Mouse (Mus musculus): Measurements from ENCODE around the gene Pltp.
A peak's percentile ranks its signal among the peaks of the same experiment; 100 is the strongest.

The Pltp gene

DNA sequence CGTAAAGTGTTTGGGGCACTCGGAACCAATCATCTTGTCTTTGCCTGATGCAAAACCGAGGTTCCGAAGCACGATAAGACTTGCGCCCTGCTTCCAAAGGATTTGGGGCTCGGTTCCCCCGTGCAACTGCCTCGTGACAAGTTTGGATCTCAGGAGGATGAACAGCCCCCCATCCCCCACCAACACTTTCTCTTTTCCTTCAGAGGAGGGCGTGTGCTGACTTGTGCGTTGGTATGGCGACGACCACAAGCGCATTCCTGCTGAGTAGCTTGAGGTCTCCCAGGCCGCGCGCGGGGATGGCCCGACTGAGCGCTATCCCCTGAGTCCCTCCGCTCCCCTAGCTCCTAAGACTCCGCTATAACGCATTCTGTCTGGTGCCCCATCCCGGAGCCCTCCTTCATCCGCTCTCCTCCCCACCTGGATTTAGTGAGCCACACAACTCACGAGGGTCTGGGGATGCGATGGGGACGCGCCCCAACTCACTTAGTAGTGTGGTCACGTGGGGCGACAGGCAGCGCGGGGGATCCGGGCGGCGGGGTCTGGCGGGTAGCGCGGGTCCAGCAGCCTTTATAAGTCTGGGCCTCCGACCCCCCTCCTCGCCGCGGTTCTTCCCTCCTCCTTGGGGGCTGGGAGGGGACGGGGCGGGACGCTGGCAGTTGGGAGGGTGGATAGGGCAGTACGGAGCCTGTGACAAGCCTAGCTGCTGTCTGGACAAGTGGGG, at the start of gene Pltp:
TSS of gene Pltp (minus strand) at position 611 of the 721 bp plus-strand sequence.
- DNase-seq (ENCODE audit: low read depth) = peak; percentile 81

GRCm38 (mm10) chr2:164906071-164906470, 48.6 kb upstream of the Pltp start:
- peak; percentile 40 for DNase-seq (ENCODE audit: low read depth)

- DNase-seq (ENCODE audit: low read depth) = no peak
Measured at GRCm38 (mm10) chr2:164903496-164903895, 46.0 kb upstream of the Pltp start.

DNA sequence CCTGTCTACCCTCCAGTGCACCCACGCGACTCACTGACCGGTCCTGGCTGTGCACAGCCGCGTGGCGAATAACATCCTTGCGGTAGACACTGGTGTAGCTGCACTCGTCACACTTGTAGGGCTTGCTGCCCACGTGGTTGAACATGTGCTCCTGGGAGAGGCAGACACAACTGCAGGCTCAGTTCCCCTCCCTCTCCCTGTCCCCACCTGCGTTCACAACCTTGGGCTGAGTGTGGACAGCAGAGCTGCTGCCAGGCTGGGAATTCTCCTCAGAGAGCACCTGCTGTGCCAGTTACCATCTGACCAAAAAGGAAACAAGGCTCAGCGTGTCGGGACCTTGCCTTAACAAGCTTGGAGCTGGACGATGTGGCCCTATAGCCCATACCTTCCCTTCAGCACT, 43.9 kb upstream of the Pltp start:
- no peak for DNase-seq (ENCODE audit: low read depth)

- DNase-seq (ENCODE audit: low read depth) = peak; percentile 56
Measured at GRCm38 (mm10) chr2:164899723-164900459, 42.4 kb upstream of the Pltp start.

DNA sequence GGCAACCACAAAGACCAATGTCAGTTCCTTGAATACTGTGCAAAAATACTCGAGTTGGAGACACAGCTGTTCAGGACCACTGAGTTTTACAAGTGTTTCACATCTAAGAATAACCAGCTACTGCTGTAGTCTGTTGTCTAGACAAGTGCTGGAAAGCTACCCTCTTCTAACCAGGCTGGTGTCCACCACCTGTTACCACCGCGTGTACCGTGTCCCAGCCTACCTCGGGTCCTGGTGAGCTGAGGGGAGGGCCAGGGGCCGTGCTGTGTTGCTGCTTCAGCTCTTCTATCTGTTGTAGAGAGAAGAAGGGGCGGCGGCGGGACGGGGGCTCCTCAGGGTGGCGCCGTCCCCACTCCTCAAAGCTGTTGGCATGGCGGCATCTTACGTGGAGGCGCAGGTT, 41.5 kb upstream of the Pltp start:
- no peak for DNase-seq (ENCODE audit: low read depth)

GRCm38 (mm10) chr2:164898008-164898407, 40.5 kb upstream of the Pltp start:
- DNase-seq (ENCODE audit: low read depth) = no peak

DNA sequence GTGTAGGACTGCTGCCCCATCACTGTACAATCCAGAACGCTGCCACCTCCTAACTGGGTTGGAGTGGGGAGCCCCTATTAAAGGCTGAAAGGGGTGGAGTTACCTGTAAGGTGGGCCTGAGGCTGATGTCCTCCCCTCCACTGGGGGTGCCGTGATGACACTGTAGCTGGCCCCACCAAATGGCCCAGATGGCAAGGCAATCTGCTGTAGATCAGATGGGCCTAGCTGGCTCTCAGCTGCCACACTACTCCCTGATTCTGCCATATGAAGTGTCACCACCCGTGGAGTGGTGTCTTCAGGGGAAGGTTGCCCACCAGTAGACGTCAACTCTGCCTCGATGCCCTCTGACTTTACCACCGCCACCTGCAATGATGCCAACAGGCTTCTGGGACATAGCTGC, 38.4 kb upstream of the Pltp start:
- DNase-seq (ENCODE audit: low read depth) = no peak

DNA sequence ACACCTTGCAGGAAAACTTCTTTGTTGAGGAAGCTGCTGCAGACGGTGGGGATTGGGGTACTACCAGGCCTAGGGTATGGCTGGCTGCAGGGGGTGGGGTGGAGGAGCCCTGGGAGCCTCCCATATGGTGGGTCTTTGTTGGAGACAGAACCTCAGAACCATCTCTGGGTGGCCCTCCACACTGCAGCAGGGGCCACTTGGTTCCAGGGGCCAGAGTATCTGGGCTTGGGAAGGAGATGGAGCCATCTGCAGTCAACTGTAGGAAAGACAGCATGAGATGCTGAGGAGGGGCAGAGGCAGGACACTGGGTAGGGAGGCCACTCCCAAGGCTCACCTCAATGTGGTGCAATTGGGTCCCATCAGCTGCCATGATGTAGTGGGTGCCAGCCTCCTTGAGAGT, 37.1 kb upstream of the Pltp start:
- no peak for DNase-seq (ENCODE audit: low read depth)

GRCm38 (mm10) chr2:164894048-164894447, 36.5 kb upstream of the Pltp start:
- no peak for DNase-seq (ENCODE audit: low read depth)

GRCm38 (mm10) chr2:164892696-164893216, 35.2 kb upstream of the Pltp start:
- no peak for DNase-seq (ENCODE audit: low read depth)

GRCm38 (mm10) chr2:164891908-164892695, 34.6 kb upstream of the Pltp start:
- DNase-seq (ENCODE audit: low read depth) = no peak

DNA sequence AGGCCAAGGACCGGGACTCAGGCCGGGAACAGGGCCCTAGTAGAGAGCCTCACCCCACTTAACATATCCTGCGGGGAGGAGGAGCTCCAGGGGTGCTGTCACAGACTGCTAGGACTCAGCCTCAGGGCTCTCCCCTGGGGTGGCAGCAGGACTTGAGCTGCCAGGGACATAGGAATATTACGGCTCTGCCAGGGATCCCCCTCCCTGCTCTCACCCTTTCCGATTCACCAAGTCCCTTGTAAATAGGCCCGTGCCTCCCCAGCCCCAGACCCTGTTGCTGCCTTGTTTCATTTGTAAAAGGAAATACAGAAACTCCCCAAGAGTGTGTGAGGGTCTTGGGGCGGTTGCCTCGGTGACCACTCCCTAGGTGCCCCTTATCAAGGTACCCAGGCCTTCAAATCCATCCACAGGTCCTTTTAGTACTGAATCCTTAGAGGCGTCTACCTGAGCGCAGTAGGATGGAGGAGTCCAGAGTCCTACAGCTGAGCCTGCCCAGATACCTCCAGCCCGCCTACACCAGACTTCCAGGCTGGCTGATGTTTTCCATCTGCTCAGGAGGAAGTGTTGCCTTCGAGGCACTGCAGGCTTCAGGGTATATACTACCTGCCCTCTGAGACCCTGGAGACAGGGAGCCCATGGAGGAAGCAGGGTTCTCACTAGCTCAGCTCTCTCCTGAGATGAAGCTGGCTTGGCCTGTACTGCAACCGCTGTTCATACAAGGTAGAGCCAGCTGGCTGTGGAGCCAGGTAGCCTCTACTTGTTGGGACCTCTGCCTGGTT, 33.7 kb upstream of the Pltp start:
- no peak for DNase-seq (ENCODE audit: low read depth)

DNA sequence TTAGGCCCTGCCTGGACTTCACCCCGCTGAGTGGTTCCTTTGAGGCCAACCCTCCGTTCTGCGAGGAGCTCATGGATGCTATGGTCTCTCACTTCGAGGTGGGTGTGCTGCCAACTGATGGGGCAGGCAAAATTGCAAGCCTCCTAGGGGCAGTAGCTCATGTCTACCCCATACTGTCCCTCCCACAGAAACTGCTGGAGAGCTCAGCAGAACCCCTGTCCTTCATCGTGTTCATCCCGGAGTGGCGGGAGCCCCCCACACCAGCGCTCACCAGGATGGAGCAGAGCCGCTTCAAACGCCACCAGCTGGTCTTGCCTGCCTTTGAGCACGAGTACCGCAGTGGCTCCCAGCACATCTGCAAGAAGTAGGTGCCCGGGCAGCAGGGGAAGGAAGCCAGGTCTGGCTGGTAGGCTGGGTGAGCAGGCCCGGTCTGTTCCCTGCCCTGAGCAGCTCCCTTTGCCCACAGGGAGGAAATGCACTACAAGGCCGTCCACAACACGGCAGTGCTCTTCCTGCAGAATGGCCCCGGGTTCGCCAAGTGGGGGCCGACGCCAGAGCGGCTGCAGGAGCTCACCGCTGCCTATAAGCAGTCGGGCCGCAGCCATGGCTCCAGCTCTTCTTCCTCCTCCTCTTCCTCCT, 33.0 kb upstream of the Pltp start:
- DNase-seq (ENCODE audit: low read depth) = no peak

- DNase-seq (ENCODE audit: low read depth) = no peak
Measured at GRCm38 (mm10) chr2:164889960-164890359, 32.4 kb upstream of the Pltp start.

DNA sequence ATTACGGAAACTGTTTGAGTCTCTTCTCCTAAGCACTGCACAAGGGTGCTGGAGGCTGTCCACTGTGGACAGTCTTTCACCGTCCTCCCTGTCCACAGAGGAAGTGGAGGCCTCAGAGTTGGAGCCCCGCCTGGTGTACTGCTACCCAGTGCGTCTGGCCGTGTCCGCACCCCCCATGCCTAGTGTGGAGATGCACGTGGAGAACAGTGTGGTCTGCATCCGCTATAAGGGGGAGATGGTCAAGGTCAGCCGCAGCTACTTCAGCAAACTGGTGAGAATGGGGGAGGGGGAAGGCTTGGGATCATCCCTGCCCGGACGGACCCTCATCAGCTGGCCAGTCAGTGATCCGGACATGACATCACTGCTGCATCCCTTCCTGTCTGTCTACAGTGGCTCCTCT, 31.5 kb upstream of the Pltp start:
- no peak for DNase-seq (ENCODE audit: low read depth)

DNA sequence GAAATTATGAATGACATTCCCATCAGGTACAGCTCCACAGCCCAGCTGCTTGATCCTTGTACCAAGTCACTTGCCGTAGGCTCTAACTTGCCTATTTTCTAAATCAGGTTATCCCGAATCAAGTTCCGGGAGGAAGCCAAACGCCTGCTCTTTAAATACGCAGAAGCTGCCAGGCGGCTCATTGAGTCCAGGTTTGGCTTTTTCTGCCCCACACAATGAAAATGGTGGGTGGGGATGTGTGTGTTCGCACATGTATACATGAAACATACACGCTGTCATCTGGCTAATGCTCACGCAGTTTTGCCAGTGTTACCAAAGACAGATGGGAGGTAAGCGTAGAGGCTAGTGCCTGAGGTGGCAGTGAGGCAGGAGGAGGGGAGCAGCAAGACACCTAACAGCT, 29.1 kb upstream of the Pltp start:
- DNase-seq (ENCODE audit: low read depth) = no peak

GRCm38 (mm10) chr2:164885788-164886187, 28.3 kb upstream of the Pltp start:
- DNase-seq (ENCODE audit: low read depth) = no peak

DNA sequence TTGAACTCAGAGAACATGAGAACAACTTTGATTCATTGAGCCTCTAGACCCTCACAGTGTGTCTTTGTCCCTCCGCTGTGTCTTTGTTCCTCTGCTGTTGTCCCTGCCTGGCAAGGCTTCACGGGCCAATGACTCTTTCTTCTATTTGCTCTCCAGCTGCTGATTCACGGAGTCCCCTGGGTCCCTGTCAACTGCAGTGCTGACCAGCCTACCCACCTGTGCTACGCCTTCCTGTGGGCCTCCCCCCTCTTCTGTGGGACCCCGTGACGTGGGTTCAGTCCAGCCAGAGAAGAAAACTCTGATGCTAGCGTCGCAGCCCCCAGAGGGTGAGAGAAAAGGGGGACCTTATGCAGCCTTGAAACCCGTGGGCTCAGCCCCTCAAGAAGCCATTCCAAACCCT, 25.1 kb upstream of the Pltp start:
- DNase-seq (ENCODE audit: low read depth) = no peak

GRCm38 (mm10) chr2:164879568-164880277, 22.2 kb upstream of the Pltp start:
- DNase-seq (ENCODE audit: low read depth) = peak; percentile 98

DNA sequence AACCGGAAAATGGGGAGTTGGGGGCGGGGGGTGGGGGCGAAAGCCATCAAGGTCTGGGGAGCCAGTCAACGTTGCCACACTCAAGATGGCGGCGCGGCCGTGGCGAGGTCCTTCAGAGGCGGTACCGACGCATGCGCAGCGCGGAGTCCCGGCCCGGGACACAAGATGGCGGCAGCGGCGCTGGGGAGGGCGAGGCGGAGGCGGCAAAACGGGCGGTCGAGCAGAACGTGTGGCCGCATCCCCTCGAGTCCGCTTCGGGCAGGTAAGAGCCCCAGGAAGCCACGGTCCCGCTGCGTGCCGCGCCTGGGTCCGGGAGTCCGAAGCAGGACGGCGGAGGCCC, 21.7 kb upstream of the Pltp start, which contains the start of gene Pcif1:
TSS of gene Pcif1 (plus strand) at position 77 of the 340 bp plus-strand sequence.
- peak; percentile 95 for DNase-seq (ENCODE audit: low read depth)
